Mouse (Mus musculus): ENCODE measurements at regions not wholly inside any gene's neighbourhood (a gene's known extent, or its start where the extent isn't known, plus 50 kb on each side); places are given as distances from the start of the nearest gene placed in this dataset.

- TF ChIP-seq CTCF (IDR thresholded peaks at IDR 0.05) (no peak), POLR2A (IDR thresholded peaks at IDR 0.05; ENCODE audit: insufficient read depth, low read depth, low read length) (no peak)
Observed at GRCm38 (mm10) chr17:49231287-49231686, 196.9 kb upstream of the Mocs1 start.
